Mouse (Mus musculus): ENCODE measurements around the gene Tenm3. TPM values are rescaled to one million over a fixed set of nuclear protein-coding genes. Genes with fewer than 3 reads are reported as not detected.
"Not testable (repeated sequence)": the region's sequence is repeated elsewhere in the genome, so short reads cannot be mapped to it uniquely, and the experiment has no call there.

Gene Tenm3
- total RNA-seq, 2 experiments from 2014 or later: 4.5 to 8.0 TPM

GRCm38 (mm10) chr8:48203611-48204010 is 640.1 kb downstream of the Tenm3 start:
- DNase-seq: no peak

GRCm38 (mm10) chr8:48203161-48203560 is 640.6 kb downstream of the Tenm3 start:
- no peak for DNase-seq

DNA sequence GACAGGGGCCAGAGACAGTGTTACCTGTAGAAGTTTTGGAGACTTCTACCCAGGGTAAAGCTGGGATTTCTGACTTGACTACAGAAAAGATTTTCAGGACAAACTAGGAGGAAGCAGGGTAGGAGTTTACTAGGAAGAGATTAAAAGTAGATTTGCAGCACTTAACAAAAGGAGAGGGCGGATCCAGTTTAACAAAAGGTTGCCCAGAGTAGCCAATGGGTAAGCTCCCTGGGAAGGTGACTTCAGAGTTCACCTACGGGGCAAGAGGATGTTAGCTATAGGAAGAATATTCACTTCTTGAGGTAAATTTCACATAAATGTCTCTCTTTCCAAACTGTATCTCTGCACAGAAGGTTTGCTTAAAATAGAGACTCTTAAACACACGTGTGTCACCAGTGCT is 641.1 kb downstream of the Tenm3 start:
- DNase-seq: no peak

DNA sequence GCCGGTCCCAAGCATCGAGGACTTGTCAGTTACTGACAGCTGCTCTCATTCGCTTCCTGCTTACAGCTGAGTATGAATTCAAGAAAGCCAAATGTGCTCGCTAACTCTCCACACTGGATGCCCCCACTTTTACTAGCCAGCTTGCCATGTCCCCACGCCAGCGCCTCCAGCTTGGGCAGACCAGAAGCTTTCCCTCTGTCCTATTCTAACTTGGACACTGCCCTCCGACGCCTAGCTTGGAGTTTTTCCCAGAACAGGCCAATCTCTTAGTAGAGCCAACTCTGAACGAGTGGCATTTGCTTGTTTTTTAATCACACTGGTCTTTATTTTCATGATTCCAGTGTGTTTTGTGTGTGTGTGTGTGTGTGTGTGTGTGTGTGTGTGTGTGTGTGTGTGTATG is 644.6 kb downstream of the Tenm3 start:
- DNase-seq: no peak

DNA sequence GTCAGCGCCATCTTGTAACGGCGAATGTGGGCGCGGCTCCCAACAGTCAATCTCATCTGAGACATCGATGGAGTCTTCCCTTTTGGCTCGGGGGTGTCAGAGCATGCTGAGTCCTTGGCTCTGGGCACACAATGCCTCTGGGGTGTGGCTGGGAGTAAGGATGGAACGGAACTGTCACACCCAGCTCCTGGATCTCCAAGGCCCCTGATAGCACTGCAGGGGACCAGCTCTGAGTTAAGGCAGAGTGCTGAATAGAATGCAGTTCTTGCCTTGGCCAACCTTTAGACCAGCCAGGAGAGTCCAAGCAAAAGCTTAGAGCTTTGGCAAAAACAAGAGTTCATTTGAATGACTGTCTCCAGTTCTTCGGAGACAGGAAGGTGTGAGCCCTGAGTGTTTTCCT is 647.8 kb downstream of the Tenm3 start:
- no peak for DNase-seq

- DNase-seq: no peak
Observed at GRCm38 (mm10) chr8:48188586-48188985, 655.2 kb downstream of the Tenm3 start.

GRCm38 (mm10) chr8:48183758-48184157 is 660.0 kb downstream of the Tenm3 start:
- DNase-seq: no peak

GRCm38 (mm10) chr8:48181000-48181399 is 662.8 kb downstream of the Tenm3 start:
- DNase-seq: no peak

GRCm38 (mm10) chr8:48180146-48180545 is 663.6 kb downstream of the Tenm3 start:
- not testable (repeated sequence) for DNase-seq

- DNase-seq: no peak
Observed at GRCm38 (mm10) chr8:48178993-48179392, 664.8 kb downstream of the Tenm3 start.

GRCm38 (mm10) chr8:48177876-48178275 is 665.9 kb downstream of the Tenm3 start:
- no peak for DNase-seq

All from gastrocnemius, postnatal 25 days (tissue).